Mouse (Mus musculus) left cerebral cortex, postnatal 4 days (tissue): ENCODE measurements around the gene Th. TPM values are rescaled to one million over a fixed set of nuclear protein-coding genes. Genes with fewer than 3 reads are reported as not detected.

ENCODE experiments used
- DNase-seq: peaks from one replicate; pipeline ENCODE4 v3.0.0-alpha.2; 2022
- intact Hi-C: fragments of 180-260 bp; cut with DNase I; formaldehyde crosslinking; loops from one replicate; pipeline ENCODE4 v1.15.1; 2025
- total RNA-seq, 2 experiments: library from RNA; stranded (reverse); gene quantifications; 2 replicates each; pipeline ENCODE4 v1.2.3; 2021

Th gene
- total RNA-seq, 2 experiments from 2014 or later = 1.2 to 1.7 TPM

GRCm38 (mm10) chr7:142902931-142903330, 28.0 kb downstream of the Th start:
- no peak for DNase-seq
- intact Hi-C loops = no loop called here

- intact Hi-C loops = no loop called here
These were observed 29.2 kb downstream of the Th start for GRCm38 (mm10) chr7:142901774-142902173.

GRCm38 (mm10) chr7:142899872-142900271, 31.1 kb downstream of the Th start:
- DNase-seq = no peak
- intact Hi-C loops = loop anchor here (5.0 to 10.0 kb wide), 3 partner anchors 185 to 572 kb away; partner anchors contain the start of gene Slc22a18

More at GRCm38 (mm10) chr7:142901774-142902173, 29.2 kb downstream of the Th start:
- DNase-seq = no peak

GRCm38 (mm10) chr7:142897471-142897870, 33.5 kb downstream of the Th start:
- intact Hi-C loops = loop anchor here (5.0 to 10.0 kb wide), 3 partner anchors 187 to 575 kb away; partner anchors contain the start of gene Slc22a18
- DNase-seq = no peak

- intact Hi-C loops = loop anchor here (5.0 to 10.0 kb wide), 3 partner anchors 189 to 576 kb away; partner anchors contain the start of gene Slc22a18
- DNase-seq = no peak
These were observed 34.8 kb downstream of the Th start for GRCm38 (mm10) chr7:142895901-142896665.

GRCm38 (mm10) chr7:142895223-142895840, 35.6 kb downstream of the Th start:
- DNase-seq = no peak
- intact Hi-C loops = loop anchor here (5.0 to 10.0 kb wide), 3 partner anchors 189 to 577 kb away; partner anchors contain the start of gene Slc22a18

GRCm38 (mm10) chr7:142894669-142895068, 36.3 kb downstream of the Th start:
- peak; percentile 79 for DNase-seq
- intact Hi-C loops = loop anchor here (5.0 to 10.0 kb wide), 3 partner anchors 190 to 578 kb away; partner anchors contain the start of gene Slc22a18

- intact Hi-C loops = loop anchor here (10.0 kb wide), 2 partner anchors 191 to 251 kb away; no protein-coding TSS in a partner anchor
- no peak for DNase-seq
These were observed 36.9 kb downstream of the Th start for GRCm38 (mm10) chr7:142893721-142894639.

GRCm38 (mm10) chr7:142893296-142893695, 37.6 kb downstream of the Th start:
- no peak for DNase-seq
- intact Hi-C loops = loop anchor here (10.0 kb wide), 2 partner anchors 192 to 252 kb away; no protein-coding TSS in a partner anchor

GRCm38 (mm10) chr7:142869419-142870163, 61.3 kb downstream of the Th start:
- intact Hi-C loops = no loop called here
- DNase-seq = no peak

- intact Hi-C loops = loop anchor here (5.0 to 10.0 kb wide), 2 partner anchors 56 to 113 kb away; no protein-coding TSS in a partner anchor
- no peak for DNase-seq
These were observed 80.2 kb downstream of the Th start for GRCm38 (mm10) chr7:142850681-142851080.

Other genes with a start within 250 kb of the Th start
- not detected for gene Ins2, start 187.7 kb downstream of the Th start, total RNA-seq
- gene Ascl2, start 38.1 kb upstream of the Th start, total RNA-seq = under 1 TPM; 0.50 to 0.62 TPM
- not detected for gene Tspan32, start 73.9 kb upstream of the Th start, total RNA-seq
- 100 to 1,000 TPM; 249 to 263 TPM for gene Cd81, start 121.6 kb upstream of the Th start, total RNA-seq
- gene Tssc4, start 138.1 kb upstream of the Th start, total RNA-seq = 10 to 100 TPM; 41.6 to 44.8 TPM
- under 1 TPM; 0.38 TPM for gene Trpm5, start 163.5 kb upstream of the Th start, total RNA-seq
- 1 to 10 TPM; 1.1 to 1.5 TPM for gene Kcnq1, start 175.2 kb upstream of the Th start, total RNA-seq